Comparison of ENCODE assay signal across 14 mouse cellular contexts in the genomic region with DNA sequence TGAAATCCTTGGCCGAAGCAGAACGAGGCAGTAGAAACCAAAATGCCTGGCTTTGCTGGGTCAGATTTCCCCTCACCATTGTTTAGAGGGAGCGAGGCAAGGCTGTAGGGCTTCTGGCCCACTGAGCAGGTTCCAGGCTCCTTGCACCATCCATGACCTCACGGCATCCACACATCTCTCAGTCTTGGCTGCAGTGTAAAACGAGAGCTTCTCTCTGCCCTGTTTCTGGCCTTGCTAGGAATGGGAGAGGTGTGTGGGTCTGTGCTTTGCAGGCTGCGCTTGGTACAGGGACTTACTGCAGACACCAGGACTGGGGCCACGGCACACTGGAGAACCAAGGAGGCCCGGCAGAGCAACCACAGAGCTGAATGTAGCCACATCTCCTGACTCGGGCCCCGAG.
DNase-seq lines count a peak whose midpoint lies in the region; ATAC-seq lines count a peak whose summit lies in the region.
"Had no signal": no experiment of that assay in that cellular context is flagged by ENCODE, and none has a peak within 500 bp of the region (broad histone marks: within the 10 kb centered on the region; RNA-seq: fewer than 3 reads in every experiment).

No protein-coding gene starts in this region.

- no peaks in the 10 kb centered on the region for H3K36me3 ChIP-seq in midbrain, embryonic 11.5 days (ENCODE audit: control insufficient read depth, insufficient read depth, low read length)
- no peaks in the 10 kb centered on the region for H3K36me3 ChIP-seq in midbrain, embryonic 15.5 days (replicated peaks)
- no peaks in the 10 kb centered on the region; the same call in 1 of the 2 replicates for H3K36me3 ChIP-seq in embryonic facial prominence, embryonic 15.5 days
- peaks cover 4% of the 10 kb centered on the region; the same call in 1 of the 2 replicates for H3K36me3 ChIP-seq in stomach, embryonic 15.5 days
- H3K36me3 ChIP-seq in neural tube, embryonic 15.5 days, result no peaks in the 10 kb centered on the region
- H3K36me3 ChIP-seq: heart, embryonic 15.5 days had no signal

- no peak overlapping the region for H3K27ac ChIP-seq in midbrain, embryonic 11.5 days (ENCODE audit: low read depth, low read length)
- no peak overlapping the region for H3K27ac ChIP-seq in midbrain, embryonic 15.5 days
- H3K27ac ChIP-seq in embryonic facial prominence, embryonic 15.5 days (replicated peaks), result 0 out of 2 replicates have a peak overlapping the region, but pooled peaks have one; percentile 45
- peak overlapping the region; percentile 1; the same call in 1 of the 2 replicates for H3K27ac ChIP-seq in stomach, embryonic 15.5 days
- H3K27ac ChIP-seq in neural tube, embryonic 15.5 days (replicated peaks), result no peak overlapping the region
- H3K27ac ChIP-seq: heart, embryonic 15.5 days; liver, embryonic 14.5 days; midbrain, embryonic 12.5 days had no signal

- H3K9me3 ChIP-seq in midbrain, embryonic 11.5 days (ENCODE audit: control insufficient read depth, low read length), result no peaks in the 10 kb centered on the region
- no peaks in the 10 kb centered on the region for H3K9me3 ChIP-seq in midbrain, embryonic 15.5 days
- no peaks in the 10 kb centered on the region for H3K9me3 ChIP-seq in embryonic facial prominence, embryonic 15.5 days (replicated peaks)
- H3K9me3 ChIP-seq in stomach, embryonic 15.5 days, result no peaks in the 10 kb centered on the region
- no peaks in the 10 kb centered on the region for H3K9me3 ChIP-seq in neural tube, embryonic 15.5 days (replicated peaks)
- H3K9me3 ChIP-seq: heart, embryonic 15.5 days; midbrain, embryonic 12.5 days had no signal

- no peak overlapping the region for H3K4me3 ChIP-seq in midbrain, embryonic 11.5 days (ENCODE audit: low read depth, low read length)
- H3K4me3 ChIP-seq in midbrain, embryonic 15.5 days, result no peak overlapping the region
- H3K4me3 ChIP-seq in embryonic facial prominence, embryonic 15.5 days (replicated peaks), result no peak overlapping the region
- H3K4me3 ChIP-seq in stomach, embryonic 15.5 days (replicated peaks), result no peak overlapping the region
- H3K4me3 ChIP-seq in neural tube, embryonic 15.5 days (replicated peaks), result no peak overlapping the region
- H3K4me3 ChIP-seq: heart, embryonic 15.5 days; midbrain, embryonic 12.5 days had no signal

- no peak overlapping the region for H3K9ac ChIP-seq in midbrain, embryonic 11.5 days (ENCODE audit: low read length)
- H3K9ac ChIP-seq in midbrain, embryonic 15.5 days, result no peak overlapping the region
- H3K9ac ChIP-seq in embryonic facial prominence, embryonic 15.5 days, result no peak overlapping the region
- H3K9ac ChIP-seq in stomach, embryonic 15.5 days, result no peak overlapping the region
- no peak overlapping the region for H3K9ac ChIP-seq in neural tube, embryonic 15.5 days (replicated peaks)
- H3K9ac ChIP-seq: heart, embryonic 15.5 days; liver, embryonic 14.5 days; midbrain, embryonic 12.5 days had no signal

- 82% methylated on average over 10 of the region's 10 CpGs for WGBS in midbrain, embryonic 11.5 days
- WGBS in midbrain, embryonic 15.5 days, result 81% methylated on average over 10 of the region's 10 CpGs
- 51% methylated on average over 10 of the region's 10 CpGs for WGBS in embryonic facial prominence, embryonic 15.5 days
- WGBS in stomach, embryonic 15.5 days, result 71% methylated on average over 10 of the region's 10 CpGs
- 76% methylated on average over 10 of the region's 10 CpGs for WGBS in neural tube, embryonic 15.5 days

- peak; percentile 10 to 19 for DNase-seq in heart, postnatal 14 days
- DNase-seq in heart, postnatal 10 days, result no peak
- peak; percentile 82 for DNase-seq in midbrain, embryonic 11.5 days (ENCODE audit: low spot score, missing footprints)
- DNase-seq: cerebellum, postnatal 36 days; lung, postnatal 14 days; thymus, postnatal 4 days had no signal

- H3K4me1 ChIP-seq in midbrain, embryonic 11.5 days (ENCODE audit: control insufficient read depth, insufficient read depth, low read length), result no peaks in the 10 kb centered on the region
- H3K4me1 ChIP-seq in midbrain, embryonic 15.5 days, result no peaks in the 10 kb centered on the region
- peaks cover 24% of the 10 kb centered on the region for H3K4me1 ChIP-seq in embryonic facial prominence, embryonic 15.5 days
- H3K4me1 ChIP-seq in stomach, embryonic 15.5 days, result peaks cover 7% of the 10 kb centered on the region; the same call in 1 of the 2 replicates
- H3K4me1 ChIP-seq in neural tube, embryonic 15.5 days, result peaks cover 18% of the 10 kb centered on the region
- H3K4me1 ChIP-seq: heart, embryonic 15.5 days; midbrain, embryonic 12.5 days had no signal

- intact Hi-C loops in heart, postnatal 14 days (cut with DNase I), result no loop called here
- intact Hi-C loops in heart, postnatal 10 days (cut with DNase I), result no loop called here

- H3K27me3 ChIP-seq in midbrain, embryonic 11.5 days (ENCODE audit: control insufficient read depth, insufficient read depth, low read length), result no peaks in the 10 kb centered on the region
- no peaks in the 10 kb centered on the region for H3K27me3 ChIP-seq in midbrain, embryonic 15.5 days (replicated peaks)
- no peaks in the 10 kb centered on the region for H3K27me3 ChIP-seq in embryonic facial prominence, embryonic 15.5 days
- H3K27me3 ChIP-seq in stomach, embryonic 15.5 days (replicated peaks), result no peaks in the 10 kb centered on the region
- no peaks in the 10 kb centered on the region for H3K27me3 ChIP-seq in neural tube, embryonic 15.5 days (replicated peaks)
- H3K27me3 ChIP-seq: heart, embryonic 15.5 days; midbrain, embryonic 12.5 days had no signal

- H3K4me2 ChIP-seq in midbrain, embryonic 11.5 days, result no peak overlapping the region
- no peak overlapping the region for H3K4me2 ChIP-seq in midbrain, embryonic 15.5 days
- no peak overlapping the region for H3K4me2 ChIP-seq in embryonic facial prominence, embryonic 15.5 days (replicated peaks)
- H3K4me2 ChIP-seq in stomach, embryonic 15.5 days, result no peak overlapping the region
- H3K4me2 ChIP-seq in neural tube, embryonic 15.5 days, result no peak overlapping the region
- H3K4me2 ChIP-seq: heart, embryonic 15.5 days; midbrain, embryonic 12.5 days had no signal

- ATAC-seq in midbrain, embryonic 11.5 days (ENCODE audit: low FRiP score), result no peak
- no peak for ATAC-seq in midbrain, embryonic 15.5 days (replicated peaks)
- ATAC-seq in embryonic facial prominence, embryonic 15.5 days (ENCODE audit: insufficient number of reproducible peaks, low FRiP score, low TSS enrichment, low read depth), result no peak
- no peak for ATAC-seq in stomach, embryonic 15.5 days (ENCODE audit: insufficient read depth, low FRiP score, low read depth)
- no peak for ATAC-seq in neural tube, embryonic 15.5 days (ENCODE audit: low FRiP score)
- ATAC-seq: activated CD4-positive, CD25-positive, alpha-beta regulatory T cell, adult 4 months had no signal

Comparison
In these comparisons a context has a peak if more than half of its experiments do, and no peak if none do; other contexts are left out.
1. DNase-seq: peak in heart, postnatal 14 days (2 of 2) and midbrain, embryonic 11.5 days (single experiment); none in heart, postnatal 10 days (0 of 2).
2. H3K27ac ChIP-seq: peak in embryonic facial prominence, embryonic 15.5 days (single experiment) and stomach, embryonic 15.5 days (single experiment); none in midbrain, embryonic 11.5 days (single experiment), midbrain, embryonic 15.5 days (single experiment) and neural tube, embryonic 15.5 days (single experiment).